Mouse (Mus musculus): ENCODE measurements around the gene Asic3.

- no peak for TF ChIP-seq CTCF (IDR thresholded peaks at IDR 0.05; ENCODE audit: extremely low read depth, insufficient read depth, insufficient read length, insufficient replicate concordance)
- TF ChIP-seq POLR2A (IDR thresholded peaks at IDR 0.05; ENCODE audit: low read depth, low read length): no peak
Measured at GRCm38 (mm10) chr5:24426556-24427284, 13.5 kb downstream of the Asic3 start.

All from spleen, adult 2 months (tissue).